Mouse (Mus musculus) common myeloid progenitor, adult 5-6 weeks (primary cell): ENCODE measurements at regions not wholly inside any gene's neighbourhood (a gene's known extent, or its start where the extent isn't known, plus 50 kb on each side); places are given as distances from the start of the nearest gene placed in this dataset.

ENCODE experiments used
- ATAC-seq: replicated peaks from 2 replicates; pipeline ENCODE4 v1.8.0; 2016; ENCODE audit warnings: low read depth, mild to moderate bottlenecking, moderate TSS enrichment, inconsistent platforms; ENCODE audit not compliant: poor library complexity, severe bottlenecking

DNA sequence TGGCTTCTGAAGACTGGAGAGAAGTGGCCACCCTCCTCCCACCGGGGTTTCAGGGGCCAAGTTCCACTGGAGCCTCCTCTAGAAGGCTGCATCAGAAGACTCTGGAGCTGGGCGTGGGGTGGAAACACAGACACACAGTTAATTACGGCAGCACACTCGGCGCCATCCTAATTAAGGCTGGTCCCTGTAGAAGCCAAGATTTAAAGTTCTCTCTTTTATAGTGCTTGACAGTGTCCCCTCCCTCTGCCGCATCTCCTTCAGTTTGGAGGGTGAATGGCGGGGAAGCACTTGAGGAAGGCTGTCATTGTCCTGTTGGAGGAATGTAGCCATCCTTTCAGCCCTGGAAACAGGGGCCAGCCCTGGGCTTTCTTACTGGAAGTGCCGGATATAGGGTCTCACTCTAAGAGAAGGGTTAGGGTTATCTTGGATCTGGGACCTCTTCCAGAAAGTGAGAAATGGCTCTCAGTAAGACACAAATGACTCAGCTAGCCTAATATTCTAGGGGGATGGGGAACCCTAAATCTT lies 50.2 kb upstream of the Nkd1 start:
- no peak for ATAC-seq
